Mouse (Mus musculus): ENCODE results near the gene Hoxd3. TPM values are rescaled to one million over a fixed set of nuclear protein-coding genes. Genes with fewer than 3 reads are reported as not detected.
A peak's percentile ranks its signal among the peaks of the same experiment; 100 is the strongest.

Gene Hoxd3
- total RNA-seq, 1 experiment = 0.40 TPM

GRCm38 (mm10) chr2:74731055-74731454 is 19.3 kb downstream of the Hoxd3 start:
- H3K4me3 ChIP-seq (ENCODE audit: insufficient read depth in 1 of 2, low read depth in 1 of 2, low read length in 2 of 2, poor library complexity in 1 of 2, severe bottlenecking in 1 of 2) = no peak overlapping the region
- no peak for DNase-seq (ENCODE audit: low read depth, low spot score)
- no peak overlapping the region for H3K9ac ChIP-seq (ENCODE audit: insufficient read depth, low read depth, low read length, poor library complexity, severe bottlenecking)
- H3K36me3 ChIP-seq (ENCODE audit: control insufficient read depth, insufficient read depth, low read length, poor library complexity, severe bottlenecking) = no peaks in the 10 kb centered on the region
- in situ Hi-C loops (cut with MboI; ENCODE audit: low sequenced_read_pairs in 2 of 2, unreplicated experiment in 2 of 2) = no loop called here
- no peak overlapping the region for H3K27ac ChIP-seq (ENCODE audit: insufficient read depth, low read depth, low read length, poor library complexity, severe bottlenecking)
- TF ChIP-seq CHD2 (IDR thresholded peaks at IDR 0.05; ENCODE audit: low read depth, low read length) (no peak), MAFK (IDR thresholded peaks at IDR 0.05; ENCODE audit: insufficient read depth, low read depth, low read length) (no peak), ZNF384 (IDR thresholded peaks at IDR 0.05; ENCODE audit: low read depth, low read length) (no peak), ZC3H11A (IDR thresholded peaks at IDR 0.05; ENCODE audit: borderline replicate concordance, low read depth, low read length) (no peak), HCFC1 (IDR thresholded peaks at IDR 0.05; ENCODE audit: borderline replicate concordance, insufficient read depth, low read length) (no peak)
- H3K9me3 ChIP-seq (ENCODE audit: control insufficient read depth, insufficient read depth, low read depth, low read length) = no peaks in the 10 kb centered on the region
- no peaks in the 10 kb centered on the region; a peak in 1 of 4 replicates for H3K4me1 ChIP-seq (ENCODE audit: control insufficient read depth in 2 of 2, insufficient read depth in 2 of 2, low read length in 2 of 2, poor library complexity in 1 of 2)

GRCm38 (mm10) chr2:74731799-74732512 is 20.2 kb downstream of the Hoxd3 start:
- Histone ChIP-seq H3K9ac (ENCODE audit: insufficient read depth, low read depth, low read length, poor library complexity, severe bottlenecking) (no peak overlapping the region), H3K9me3 (ENCODE audit: control insufficient read depth, insufficient read depth, low read depth, low read length) (no peaks in the 10 kb centered on the region), H3K4me1 (ENCODE audit: control insufficient read depth in 2 of 2, insufficient read depth in 2 of 2, low read length in 2 of 2, poor library complexity in 1 of 2) (no peaks in the 10 kb centered on the region; a peak in 1 of 4 replicates), H3K36me3 (ENCODE audit: control insufficient read depth, insufficient read depth, low read length, poor library complexity, severe bottlenecking) (no peaks in the 10 kb centered on the region), H3K27ac (ENCODE audit: insufficient read depth, low read depth, low read length, poor library complexity, severe bottlenecking) (no peak overlapping the region), H3K4me3 (ENCODE audit: insufficient read depth in 1 of 2, low read depth in 1 of 2, low read length in 2 of 2, poor library complexity in 1 of 2, severe bottlenecking in 1 of 2) (no peak overlapping the region)
- no peak for DNase-seq (ENCODE audit: low read depth, low spot score)
- no peak for TF ChIP-seq HCFC1 (IDR thresholded peaks at IDR 0.05; ENCODE audit: borderline replicate concordance, insufficient read depth, low read length)
- TF ChIP-seq ZC3H11A (IDR thresholded peaks at IDR 0.05; ENCODE audit: borderline replicate concordance, low read depth, low read length) = no peak
- no peak for TF ChIP-seq MAFK (IDR thresholded peaks at IDR 0.05; ENCODE audit: insufficient read depth, low read depth, low read length)
- TF ChIP-seq ZNF384 (IDR thresholded peaks at IDR 0.05; ENCODE audit: low read depth, low read length) = no peak
- no peak for TF ChIP-seq CHD2 (IDR thresholded peaks at IDR 0.05; ENCODE audit: low read depth, low read length)
- in situ Hi-C loops (cut with MboI; ENCODE audit: low sequenced_read_pairs in 2 of 2, unreplicated experiment in 2 of 2) = no loop called here

- Histone ChIP-seq H3K9me3 (ENCODE audit: control insufficient read depth, insufficient read depth, low read depth, low read length) (no peaks in the 10 kb centered on the region), H3K36me3 (ENCODE audit: control insufficient read depth, insufficient read depth, low read length, poor library complexity, severe bottlenecking) (no peaks in the 10 kb centered on the region), H3K4me3 (ENCODE audit: insufficient read depth in 1 of 2, low read depth in 1 of 2, low read length in 2 of 2, poor library complexity in 1 of 2, severe bottlenecking in 1 of 2) (no peak overlapping the region), H3K9ac (ENCODE audit: insufficient read depth, low read depth, low read length, poor library complexity, severe bottlenecking) (no peak overlapping the region), H3K27ac (ENCODE audit: insufficient read depth, low read depth, low read length, poor library complexity, severe bottlenecking) (no peak overlapping the region), H3K4me1 (ENCODE audit: control insufficient read depth in 2 of 2, insufficient read depth in 2 of 2, low read length in 2 of 2, poor library complexity in 1 of 2) (no peaks in the 10 kb centered on the region; a peak in 1 of 4 replicates)
- TF ChIP-seq ZC3H11A (IDR thresholded peaks at IDR 0.05; ENCODE audit: borderline replicate concordance, low read depth, low read length) = no peak
- TF ChIP-seq ZNF384 (IDR thresholded peaks at IDR 0.05; ENCODE audit: low read depth, low read length) = no peak
- no peak for TF ChIP-seq MAFK (IDR thresholded peaks at IDR 0.05; ENCODE audit: insufficient read depth, low read depth, low read length)
- no peak for TF ChIP-seq CHD2 (IDR thresholded peaks at IDR 0.05; ENCODE audit: low read depth, low read length)
- TF ChIP-seq HCFC1 (IDR thresholded peaks at IDR 0.05; ENCODE audit: borderline replicate concordance, insufficient read depth, low read length) = no peak
- in situ Hi-C loops (cut with MboI; ENCODE audit: low sequenced_read_pairs in 2 of 2, unreplicated experiment in 2 of 2) = no loop called here
- DNase-seq (ENCODE audit: low read depth, low spot score) = no peak
Measured at GRCm38 (mm10) chr2:74732513-74733316, 21.0 kb downstream of the Hoxd3 start.

DNA sequence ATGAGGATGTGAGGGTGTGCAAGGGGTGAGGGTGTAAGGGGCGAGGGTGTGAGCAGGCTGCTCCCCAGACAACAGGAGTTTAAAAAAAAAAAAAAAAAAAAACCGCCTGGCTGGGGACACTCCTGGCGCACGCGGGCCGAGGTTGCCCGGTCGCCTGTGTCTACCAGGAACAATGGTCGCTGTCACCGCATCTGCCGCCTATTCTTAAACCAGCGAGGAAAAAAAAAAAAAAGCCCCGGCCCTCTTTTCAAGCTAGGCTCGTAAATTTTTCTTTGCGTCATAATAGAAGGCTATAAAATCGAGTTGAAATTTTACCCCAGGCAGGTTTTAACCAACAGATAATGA is 21.6 kb downstream of the Hoxd3 start:
- H3K4me3 ChIP-seq (ENCODE audit: insufficient read depth in 1 of 2, low read depth in 1 of 2, low read length in 2 of 2, poor library complexity in 1 of 2, severe bottlenecking in 1 of 2) = no peak overlapping the region
- H3K36me3 ChIP-seq (ENCODE audit: control insufficient read depth, insufficient read depth, low read length, poor library complexity, severe bottlenecking) = no peaks in the 10 kb centered on the region
- peak; percentile 78 for TF ChIP-seq ZNF384 (IDR thresholded peaks at IDR 0.05; ENCODE audit: low read depth, low read length)
- TF ChIP-seq MAFK (IDR thresholded peaks at IDR 0.05; ENCODE audit: insufficient read depth, low read depth, low read length) = no peak
- no peak for TF ChIP-seq ZC3H11A (IDR thresholded peaks at IDR 0.05; ENCODE audit: borderline replicate concordance, low read depth, low read length)
- TF ChIP-seq HCFC1 (IDR thresholded peaks at IDR 0.05; ENCODE audit: borderline replicate concordance, insufficient read depth, low read length) = no peak
- TF ChIP-seq CHD2 (IDR thresholded peaks at IDR 0.05; ENCODE audit: low read depth, low read length) = no peak
- in situ Hi-C loops (cut with MboI; ENCODE audit: low sequenced_read_pairs in 2 of 2, unreplicated experiment in 2 of 2) = no loop called here
- no peaks in the 10 kb centered on the region; a peak in 1 of 4 replicates for H3K4me1 ChIP-seq (ENCODE audit: control insufficient read depth in 2 of 2, insufficient read depth in 2 of 2, low read length in 2 of 2, poor library complexity in 1 of 2)
- no peaks in the 10 kb centered on the region for H3K9me3 ChIP-seq (ENCODE audit: control insufficient read depth, insufficient read depth, low read depth, low read length)
- no peak overlapping the region for H3K27ac ChIP-seq (ENCODE audit: insufficient read depth, low read depth, low read length, poor library complexity, severe bottlenecking)
- no peak overlapping the region for H3K9ac ChIP-seq (ENCODE audit: insufficient read depth, low read depth, low read length, poor library complexity, severe bottlenecking)
- DNase-seq (ENCODE audit: low read depth, low spot score) = no peak

All from ES-E14 (cell line).